Mouse (Mus musculus): ENCODE data around the gene Fgf2.

DNA sequence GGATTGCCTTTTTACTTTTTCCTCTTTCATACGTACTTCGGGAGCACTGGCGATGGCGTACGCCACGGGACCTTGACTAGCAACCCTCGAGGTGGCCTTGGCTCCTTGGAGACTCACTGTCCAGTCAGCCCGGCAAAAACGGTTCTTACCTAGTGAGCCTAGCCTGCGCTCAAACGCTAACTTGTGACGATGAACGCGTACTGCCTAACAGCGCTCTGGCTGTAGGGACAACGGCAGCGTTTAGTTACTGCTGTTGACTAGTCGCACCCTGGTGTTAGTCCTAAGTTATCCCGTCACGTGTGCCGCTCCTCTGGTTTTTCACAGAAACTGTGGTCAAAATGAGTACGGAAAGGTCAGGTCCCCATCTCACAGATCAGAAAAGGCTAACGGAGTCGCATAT is 72.5 kb downstream of the Fgf2 start:
- TF ChIP-seq MYC (IDR thresholded peaks at IDR 0.05; ENCODE audit: low read depth, low read length) (no peak), MEF2A (IDR thresholded peaks at IDR 0.05; ENCODE audit: borderline replicate concordance, low read depth, low read length) (no peak), POLR2A (IDR thresholded peaks at IDR 0.05; ENCODE audit: low read depth, low read length) (no peak), E2F4 (IDR thresholded peaks at IDR 0.05; ENCODE audit: insufficient replicate concordance, low read depth, low read length) (no peak), CTCF (conservative IDR thresholded peaks at IDR 0.05 in 1 of 2, IDR thresholded peaks at IDR 0.05 in 1 of 2; ENCODE audit: low read depth in 2 of 2, low read length in 2 of 2) (no peak), ZC3H11A (IDR thresholded peaks at IDR 0.05; ENCODE audit: low read depth, low read length) (no peak)
